Mouse (Mus musculus): ENCODE measurements around the gene A430033K04Rik. TPM values are rescaled to one million over a fixed set of nuclear protein-coding genes. Genes with fewer than 3 reads are reported as not detected.
A peak's percentile ranks its signal among the peaks of the same experiment; 100 is the strongest.

The A430033K04Rik gene
- polyA plus RNA-seq, 1 experiment from 2014 or later, result 11.1 TPM

- no peak overlapping the region for H3K4me3 ChIP-seq (ENCODE audit: low read depth, low read length)
- H3K36me3 ChIP-seq (ENCODE audit: control insufficient read depth, insufficient read depth, low read length), result peaks cover 66% of the 10 kb centered on the region
- no peaks in the 10 kb centered on the region for H3K9me3 ChIP-seq (ENCODE audit: control insufficient read depth, low read length)
- no peak overlapping the region for H3K9ac ChIP-seq (ENCODE audit: low read length)
- no peaks in the 10 kb centered on the region for H3K4me1 ChIP-seq (replicated peaks; ENCODE audit: control insufficient read depth, insufficient read depth, low read length)
- H3K4me2 ChIP-seq (ENCODE audit: low read length), result no peak overlapping the region
- no peak overlapping the region for H3K27ac ChIP-seq (ENCODE audit: low read depth)
- DNase-seq (ENCODE audit: low spot score) (no peak), ATAC-seq (replicated peaks; ENCODE audit: low FRiP score, low TSS enrichment, low read depth) (no peak)
- 96% methylated on average over 3 of the region's 3 CpGs for WGBS
- no peaks in the 10 kb centered on the region for H3K27me3 ChIP-seq (replicated peaks; ENCODE audit: control insufficient read depth, insufficient read depth, low read length)
Observed at GRCm38 (mm10) chr5:138641761-138642160, 19.1 kb downstream of the A430033K04Rik start.

- Histone ChIP-seq H3K9ac (ENCODE audit: low read length) (no peak overlapping the region), H3K36me3 (ENCODE audit: control insufficient read depth, insufficient read depth, low read length) (peaks cover 19% of the 10 kb centered on the region), H3K4me2 (ENCODE audit: low read length) (no peak overlapping the region), H3K27me3 (replicated peaks; ENCODE audit: control insufficient read depth, insufficient read depth, low read length) (no peaks in the 10 kb centered on the region), H3K9me3 (ENCODE audit: control insufficient read depth, low read length) (no peaks in the 10 kb centered on the region), H3K4me3 (ENCODE audit: low read depth, low read length) (no peak overlapping the region), H3K4me1 (replicated peaks; ENCODE audit: control insufficient read depth, insufficient read depth, low read length) (no peaks in the 10 kb centered on the region), H3K27ac (ENCODE audit: low read depth) (no peak overlapping the region)
- DNase-seq (ENCODE audit: low spot score), result no peak
- no peak for ATAC-seq (replicated peaks; ENCODE audit: low FRiP score, low TSS enrichment, low read depth)
- WGBS, result 90% methylated on average over 1 of the region's 1 CpGs
Observed at GRCm38 (mm10) chr5:138652911-138653310, 30.3 kb downstream of the A430033K04Rik start.

GRCm38 (mm10) chr5:138656477-138657156 is 34.0 kb downstream of the A430033K04Rik start:
- H3K9ac ChIP-seq (ENCODE audit: low read length), result no peak overlapping the region
- ATAC-seq (replicated peaks; ENCODE audit: low FRiP score, low TSS enrichment, low read depth) (peak; percentile 83; the same call in 1 of the 2 replicates), DNase-seq (ENCODE audit: low spot score) (peak; percentile 57)
- H3K4me2 ChIP-seq (ENCODE audit: low read length), result no peak overlapping the region
- no peaks in the 10 kb centered on the region for H3K27me3 ChIP-seq (replicated peaks; ENCODE audit: control insufficient read depth, insufficient read depth, low read length)
- peaks cover 3% of the 10 kb centered on the region; the same call in 1 of the 2 replicates for H3K36me3 ChIP-seq (ENCODE audit: control insufficient read depth, insufficient read depth, low read length)
- 8% methylated on average over 2 of the region's 2 CpGs for WGBS
- H3K4me1 ChIP-seq (replicated peaks; ENCODE audit: control insufficient read depth, insufficient read depth, low read length), result no peaks in the 10 kb centered on the region
- no peak overlapping the region for H3K4me3 ChIP-seq (ENCODE audit: low read depth, low read length)
- H3K27ac ChIP-seq (ENCODE audit: low read depth), result no peak overlapping the region
- no peaks in the 10 kb centered on the region for H3K9me3 ChIP-seq (ENCODE audit: control insufficient read depth, low read length)

- no peak for DNase-seq (ENCODE audit: low spot score)
- no peak overlapping the region for H3K27ac ChIP-seq (ENCODE audit: low read depth)
- H3K27me3 ChIP-seq (replicated peaks; ENCODE audit: control insufficient read depth, insufficient read depth, low read length), result no peaks in the 10 kb centered on the region
- H3K9me3 ChIP-seq (ENCODE audit: control insufficient read depth, low read length), result no peaks in the 10 kb centered on the region
- no peak for ATAC-seq (replicated peaks; ENCODE audit: low FRiP score, low TSS enrichment, low read depth)
- no peaks in the 10 kb centered on the region for H3K4me1 ChIP-seq (replicated peaks; ENCODE audit: control insufficient read depth, insufficient read depth, low read length)
- no peak overlapping the region for H3K4me2 ChIP-seq (ENCODE audit: low read length)
- no peak overlapping the region for H3K9ac ChIP-seq (ENCODE audit: low read length)
- no peaks in the 10 kb centered on the region for H3K36me3 ChIP-seq (ENCODE audit: control insufficient read depth, insufficient read depth, low read length)
- WGBS, result 92% methylated on average over 3 of the region's 3 CpGs
- H3K4me3 ChIP-seq (ENCODE audit: low read depth, low read length), result no peak overlapping the region
Observed at GRCm38 (mm10) chr5:138657407-138657806, 34.7 kb downstream of the A430033K04Rik start.

GRCm38 (mm10) chr5:138657854-138658253 is 35.2 kb downstream of the A430033K04Rik start:
- no peaks in the 10 kb centered on the region for H3K9me3 ChIP-seq (ENCODE audit: control insufficient read depth, low read length)
- 0 out of 2 replicates have a peak, but pooled peaks have one; percentile 58 for ATAC-seq (replicated peaks; ENCODE audit: low FRiP score, low TSS enrichment, low read depth)

GRCm38 (mm10) chr5:138658922-138659321 is 36.3 kb downstream of the A430033K04Rik start:
- no peak overlapping the region for H3K4me3 ChIP-seq (ENCODE audit: low read depth, low read length)
- 11% methylated on average over 5 of the region's 5 CpGs for WGBS
- DNase-seq (ENCODE audit: low spot score), result peak; percentile 76

More at GRCm38 (mm10) chr5:138657854-138658253, 35.2 kb downstream of the A430033K04Rik start:
- DNase-seq (ENCODE audit: low spot score), result peak; percentile 59
- Histone ChIP-seq H3K4me2 (ENCODE audit: low read length) (no peak overlapping the region), H3K27me3 (replicated peaks; ENCODE audit: control insufficient read depth, insufficient read depth, low read length) (no peaks in the 10 kb centered on the region), H3K36me3 (ENCODE audit: control insufficient read depth, insufficient read depth, low read length) (no peaks in the 10 kb centered on the region), H3K27ac (ENCODE audit: low read depth) (no peak overlapping the region), H3K4me1 (replicated peaks; ENCODE audit: control insufficient read depth, insufficient read depth, low read length) (no peaks in the 10 kb centered on the region), H3K4me3 (ENCODE audit: low read depth, low read length) (no peak overlapping the region), H3K9ac (ENCODE audit: low read length) (no peak overlapping the region)
- WGBS, result 29% methylated on average over 6 of the region's 6 CpGs

GRCm38 (mm10) chr5:138683023-138683766 is 60.5 kb downstream of the A430033K04Rik start:
- Histone ChIP-seq H3K4me3 (ENCODE audit: low read depth, low read length) (no peak overlapping the region), H3K27ac (ENCODE audit: low read depth) (no peak overlapping the region), H3K27me3 (replicated peaks; ENCODE audit: control insufficient read depth, insufficient read depth, low read length) (no peaks in the 10 kb centered on the region), H3K4me1 (replicated peaks; ENCODE audit: control insufficient read depth, insufficient read depth, low read length) (no peaks in the 10 kb centered on the region), H3K36me3 (ENCODE audit: control insufficient read depth, insufficient read depth, low read length) (no peaks in the 10 kb centered on the region), H3K4me2 (ENCODE audit: low read length) (no peak overlapping the region), H3K9me3 (ENCODE audit: control insufficient read depth, low read length) (no peaks in the 10 kb centered on the region), H3K9ac (ENCODE audit: low read length) (no peak overlapping the region)
- 62% methylated on average over 8 of the region's 8 CpGs for WGBS
- no peak for DNase-seq (ENCODE audit: low spot score)
- ATAC-seq (replicated peaks; ENCODE audit: low FRiP score, low TSS enrichment, low read depth), result no peak

More at GRCm38 (mm10) chr5:138658922-138659321, 36.3 kb downstream of the A430033K04Rik start:
- H3K9me3 ChIP-seq (ENCODE audit: control insufficient read depth, low read length), result no peaks in the 10 kb centered on the region
- no peaks in the 10 kb centered on the region for H3K27me3 ChIP-seq (replicated peaks; ENCODE audit: control insufficient read depth, insufficient read depth, low read length)
- no peak overlapping the region for H3K4me2 ChIP-seq (ENCODE audit: low read length)
- H3K36me3 ChIP-seq (ENCODE audit: control insufficient read depth, insufficient read depth, low read length), result no peaks in the 10 kb centered on the region
- no peak; the same call in 1 of the 2 replicates for ATAC-seq (replicated peaks; ENCODE audit: low FRiP score, low TSS enrichment, low read depth)
- no peak overlapping the region for H3K9ac ChIP-seq (ENCODE audit: low read length)
- H3K27ac ChIP-seq (ENCODE audit: low read depth), result no peak overlapping the region
- no peaks in the 10 kb centered on the region for H3K4me1 ChIP-seq (replicated peaks; ENCODE audit: control insufficient read depth, insufficient read depth, low read length)

- Histone ChIP-seq H3K27me3 (replicated peaks; ENCODE audit: control insufficient read depth, insufficient read depth, low read length) (no peaks in the 10 kb centered on the region), H3K9ac (ENCODE audit: low read length) (no peak overlapping the region), H3K9me3 (ENCODE audit: control insufficient read depth, low read length) (no peaks in the 10 kb centered on the region), H3K4me1 (replicated peaks; ENCODE audit: control insufficient read depth, insufficient read depth, low read length) (no peaks in the 10 kb centered on the region), H3K4me2 (ENCODE audit: low read length) (no peak overlapping the region), H3K36me3 (ENCODE audit: control insufficient read depth, insufficient read depth, low read length) (no peaks in the 10 kb centered on the region), H3K27ac (ENCODE audit: low read depth) (no peak overlapping the region), H3K4me3 (ENCODE audit: low read depth, low read length) (no peak overlapping the region)
- DNase-seq (ENCODE audit: low spot score), result no peak
- no peak for ATAC-seq (replicated peaks; ENCODE audit: low FRiP score, low TSS enrichment, low read depth)
- 95% methylated on average over 7 of the region's 7 CpGs for whole genome bisulfite sequencing
Observed at GRCm38 (mm10) chr5:138683821-138684220, 61.2 kb downstream of the A430033K04Rik start.
